Mouse (Mus musculus) erythroid progenitor cell, adult 5-6 weeks (primary cell): ENCODE measurements around the gene Gnb1l. TPM values are rescaled to one million over a fixed set of nuclear protein-coding genes. Genes with fewer than 3 reads are reported as not detected.

Experiments used
- ATAC-seq: replicated peaks from 2 replicates; pipeline ENCODE4 v1.8.0; 2016; ENCODE audit warnings: moderate number of reproducible peaks, mild to moderate bottlenecking, moderate TSS enrichment, inconsistent platforms; ENCODE audit not compliant: poor library complexity, low FRiP score, severe bottlenecking
- total RNA-seq, 2 experiments: library from RNA; stranded (forward) in 1 of 2; stranded (reverse) in 1 of 2; fragments of 150-400 nt in 1 of 2; fragments of 186-747, 209-891 nt in 1 of 2; gene quantifications; 2 replicates each; pipeline versions ENCODE4 v1.2.3 to v1.2.4; 2015 to 2017; ENCODE audit warnings: low replicate concordance in 2 of 2

Gnb1l gene
- total RNA-seq, 2 experiments from 2014 or later, result 17.2 TPM; not detected in 1

DNA sequence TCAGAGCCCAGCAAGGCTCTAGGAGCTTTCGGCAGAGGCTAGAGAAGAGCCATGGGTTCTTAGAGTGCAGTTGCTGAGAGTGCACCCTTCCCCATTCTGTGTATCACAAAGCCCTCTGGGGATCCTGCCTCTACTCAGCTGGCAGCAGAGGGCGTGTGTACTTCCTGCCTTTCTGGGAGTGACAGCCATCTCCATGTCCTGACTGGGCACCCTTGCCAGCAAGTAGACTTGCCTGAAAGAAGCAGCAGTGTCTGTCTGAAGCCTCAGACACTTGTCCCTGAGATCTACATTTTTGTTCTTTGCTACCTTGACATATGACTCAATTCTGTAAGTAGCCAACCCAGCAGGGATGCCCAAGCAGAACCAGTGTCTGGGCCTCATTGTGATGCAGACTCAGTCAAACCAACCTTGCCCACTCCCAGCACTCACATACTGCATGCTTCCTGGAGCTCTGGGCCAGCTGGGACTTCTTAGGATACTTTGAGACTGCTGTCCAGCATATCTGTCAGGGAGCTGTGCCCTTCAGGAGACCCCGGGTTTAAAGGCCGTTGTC lies 17.5 kb upstream of the Gnb1l start:
- ATAC-seq, result no peak

GRCm38 (mm10) chr16:18482431-18482830 lies 16.1 kb upstream of the Gnb1l start:
- no peak for ATAC-seq

DNA sequence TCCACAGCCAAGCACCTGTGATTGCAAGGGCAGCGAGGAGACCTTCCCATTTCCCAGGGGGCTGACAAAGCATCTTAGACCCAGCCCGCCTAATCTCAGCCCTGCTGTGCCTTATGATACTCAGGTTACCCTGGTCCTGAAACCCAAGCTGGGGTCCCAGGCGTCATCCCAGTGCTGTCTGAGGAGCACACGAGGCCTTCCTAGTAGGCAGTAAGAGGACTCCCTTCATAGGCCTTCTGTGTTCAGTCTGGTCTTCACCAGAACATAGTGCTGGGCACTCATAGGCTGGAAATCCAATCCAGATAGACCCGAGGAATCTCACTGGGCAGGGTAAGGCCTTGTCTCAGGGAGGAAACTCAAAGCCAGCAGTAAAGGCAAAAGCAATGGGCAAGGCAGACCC lies 14.7 kb upstream of the Gnb1l start:
- no peak for ATAC-seq

DNA sequence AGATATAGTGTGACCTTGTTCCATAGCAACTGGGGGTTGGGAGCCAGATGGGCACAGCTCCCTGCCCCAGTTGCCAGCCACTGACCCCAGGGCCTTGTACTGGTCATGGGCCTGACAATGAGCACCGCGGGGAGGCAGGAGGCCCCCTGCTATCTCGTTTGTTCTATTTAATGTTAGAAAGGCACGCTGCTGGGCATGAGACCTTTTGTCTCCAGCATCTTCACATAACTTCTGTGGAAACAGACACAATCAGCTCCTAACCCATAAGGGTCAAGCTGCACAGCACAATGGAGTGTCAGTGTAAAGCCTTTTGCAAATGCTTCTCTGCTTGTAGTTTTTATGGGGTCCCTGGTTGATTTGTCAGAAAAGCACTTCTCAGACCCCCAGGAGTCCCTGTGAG lies 14.1 kb upstream of the Gnb1l start:
- no peak for ATAC-seq

DNA sequence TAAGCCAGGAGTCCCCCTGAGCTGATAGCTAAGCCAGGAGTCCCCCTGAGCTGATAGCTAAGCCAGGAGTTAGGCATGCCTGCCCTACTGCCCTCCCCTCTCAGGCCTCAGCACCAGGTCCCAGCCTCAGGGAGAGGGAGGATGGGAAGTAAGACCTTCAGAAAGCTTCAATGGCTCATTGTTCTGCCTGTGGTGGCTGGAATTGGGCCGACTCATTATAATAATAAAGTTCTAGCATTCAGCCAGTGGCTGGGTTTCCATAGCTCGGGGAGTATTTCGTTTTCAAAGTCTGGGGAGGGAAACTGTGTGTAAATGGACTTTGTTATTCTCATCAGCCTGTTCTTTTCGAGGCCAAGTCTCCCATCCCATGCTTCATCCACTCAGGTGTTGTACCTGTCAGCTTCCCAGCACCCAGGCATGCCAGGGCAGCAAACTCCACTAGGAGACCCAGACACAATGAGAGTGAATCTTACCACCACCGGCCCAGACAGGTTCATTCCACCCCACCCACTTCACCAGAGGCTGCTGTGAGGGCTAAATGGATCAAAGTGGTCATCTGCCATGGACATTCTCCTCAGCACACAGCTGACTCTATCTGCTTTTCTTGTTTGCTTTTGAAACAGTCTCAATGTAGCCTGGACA lies 13.6 kb upstream of the Gnb1l start:
- ATAC-seq, result no peak

GRCm38 (mm10) chr16:18486126-18486525 lies 12.4 kb upstream of the Gnb1l start:
- no peak for ATAC-seq

- ATAC-seq, result no peak
Observed at GRCm38 (mm10) chr16:18490281-18490680, 8.2 kb upstream of the Gnb1l start.

DNA sequence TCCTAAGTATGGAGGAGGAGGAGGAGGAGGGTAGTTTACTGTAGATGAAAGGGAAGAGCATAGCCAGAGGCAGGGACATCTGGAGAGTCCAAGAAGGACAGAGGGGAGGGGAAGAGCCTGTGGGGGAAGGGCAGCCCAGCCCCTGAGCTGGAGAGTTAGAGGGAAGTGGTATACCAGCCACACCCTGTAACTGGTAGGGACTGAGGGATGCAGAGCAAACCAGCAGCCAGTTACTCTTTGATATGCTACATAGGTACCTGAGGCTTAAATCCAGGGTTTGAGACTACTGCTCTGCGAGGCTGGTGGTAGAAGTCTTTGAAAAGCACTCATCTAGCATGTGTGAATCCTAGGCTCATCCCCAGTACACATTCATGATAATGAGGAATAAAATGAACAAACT lies 7.6 kb upstream of the Gnb1l start:
- no peak for ATAC-seq

- peak; percentile 58 for ATAC-seq
Observed at GRCm38 (mm10) chr16:18497865-18498515, 523 bp upstream of the Gnb1l start.

DNA sequence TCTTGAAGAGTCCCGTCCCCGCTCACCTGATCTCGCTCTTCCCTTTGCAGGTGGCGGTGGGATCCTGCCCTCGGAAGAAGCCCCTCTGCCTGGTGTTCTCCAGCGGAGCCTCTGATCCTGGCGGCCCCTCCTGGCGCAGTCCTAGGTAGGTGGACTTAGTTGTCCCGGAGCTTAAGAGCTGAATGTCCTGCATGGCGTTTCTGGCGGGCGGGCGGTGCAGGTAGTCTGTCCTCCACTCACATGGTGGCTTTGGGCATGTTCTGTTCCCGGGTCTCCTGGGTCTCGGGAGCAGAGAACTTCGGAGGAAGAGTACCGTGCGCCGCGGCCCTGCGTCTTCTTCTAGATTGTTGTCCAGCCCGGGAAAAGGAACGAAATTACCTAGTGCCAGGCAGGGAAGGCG lies 483 bp downstream of the Gnb1l start:
- ATAC-seq, result no peak

- no peak for ATAC-seq
Observed at GRCm38 (mm10) chr16:18501531-18501930, 3.0 kb downstream of the Gnb1l start.

DNA sequence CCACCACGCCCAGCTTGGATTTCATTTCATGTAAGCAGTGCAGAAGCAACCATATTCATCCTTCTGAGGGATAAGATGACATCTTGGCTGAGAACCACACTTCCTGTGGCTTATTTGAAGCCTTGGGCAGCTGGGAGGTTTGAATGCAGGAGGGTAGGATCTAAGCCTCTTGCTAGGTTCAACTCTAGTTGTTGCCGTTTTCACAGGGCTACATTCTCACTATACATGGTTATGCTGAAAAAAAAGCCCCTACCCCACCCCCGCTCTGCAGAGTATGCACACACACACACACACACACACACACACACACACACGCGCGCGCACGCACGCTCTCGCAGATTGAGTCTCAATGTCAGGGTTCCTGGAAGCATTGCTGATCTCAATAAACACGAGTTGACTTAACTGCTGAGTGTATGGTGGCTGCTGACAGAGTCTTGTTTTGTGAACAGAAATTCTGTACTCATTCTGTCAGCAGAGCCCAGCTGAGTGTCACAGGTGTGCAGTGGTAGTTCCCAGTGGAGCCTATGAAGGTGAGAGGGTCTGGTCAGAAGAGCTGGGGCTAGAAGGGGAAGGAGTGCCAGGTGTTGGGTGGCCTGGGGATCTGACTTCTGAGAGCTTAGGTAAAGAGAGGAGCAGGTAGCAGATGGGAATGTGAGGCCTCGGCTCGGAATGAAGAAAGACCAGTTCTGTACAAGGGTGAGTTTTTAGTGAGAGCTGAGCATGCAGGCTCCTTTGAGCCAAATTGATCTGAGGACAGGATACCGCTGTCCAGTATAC lies 5.2 kb downstream of the Gnb1l start:
- no peak for ATAC-seq

DNA sequence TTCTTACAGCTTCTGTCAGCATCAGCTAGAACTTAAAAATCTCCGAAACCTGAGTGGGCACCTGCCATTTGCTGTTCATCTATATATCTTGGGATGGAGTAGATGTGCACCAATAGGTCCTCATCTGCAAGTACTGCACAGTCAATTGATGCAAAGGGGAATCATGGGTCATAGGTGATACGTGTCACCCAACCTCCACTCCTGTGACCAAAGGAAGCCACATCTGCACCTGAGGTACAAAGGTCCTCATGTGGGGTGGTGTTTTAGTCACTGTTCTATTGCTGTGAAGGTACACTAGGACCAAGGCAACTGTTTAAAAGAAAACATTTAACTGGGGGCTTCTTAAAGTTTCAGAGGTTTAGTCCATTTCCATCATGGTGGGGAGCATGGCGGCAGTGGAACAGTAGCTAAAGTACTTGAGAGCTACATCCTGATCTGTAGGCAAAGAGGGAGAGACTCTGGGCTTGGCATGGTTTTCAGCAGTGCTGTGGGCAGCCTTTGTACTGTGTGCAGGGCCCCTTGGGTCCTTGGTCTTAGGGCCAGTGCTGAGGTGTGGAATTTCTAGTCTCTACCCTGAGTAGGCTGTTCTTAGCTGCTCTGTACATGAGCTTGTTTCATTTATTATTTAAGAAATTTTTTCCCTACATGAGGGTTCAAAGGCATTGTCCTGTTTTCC lies 8.1 kb downstream of the Gnb1l start:
- no peak for ATAC-seq

GRCm38 (mm10) chr16:18507200-18507549 lies 8.7 kb downstream of the Gnb1l start:
- no peak for ATAC-seq

GRCm38 (mm10) chr16:18511741-18512140 lies 13.2 kb downstream of the Gnb1l start:
- ATAC-seq, result no peak

DNA sequence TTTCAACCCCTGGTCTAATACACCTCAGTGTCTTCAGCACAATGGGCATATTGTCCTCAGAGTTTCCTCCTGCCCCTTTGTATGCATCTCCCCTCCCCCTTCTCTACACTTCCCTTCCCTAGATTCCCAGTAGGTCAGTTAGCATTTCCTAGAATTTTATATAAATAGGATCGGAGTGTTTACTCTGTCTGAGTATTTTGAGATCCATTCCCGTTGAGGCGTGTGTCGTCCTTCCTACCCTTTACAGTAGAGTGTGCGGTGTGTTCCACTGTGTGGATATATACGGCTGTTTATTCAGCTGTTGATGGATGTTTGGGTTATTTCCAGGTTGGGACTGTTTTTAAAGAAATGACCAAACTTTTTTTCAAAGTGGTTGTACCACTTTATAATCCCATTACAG lies 15.0 kb downstream of the Gnb1l start:
- no peak for ATAC-seq

- ATAC-seq, result no peak
Observed at GRCm38 (mm10) chr16:18518091-18518490, 19.6 kb downstream of the Gnb1l start.

DNA sequence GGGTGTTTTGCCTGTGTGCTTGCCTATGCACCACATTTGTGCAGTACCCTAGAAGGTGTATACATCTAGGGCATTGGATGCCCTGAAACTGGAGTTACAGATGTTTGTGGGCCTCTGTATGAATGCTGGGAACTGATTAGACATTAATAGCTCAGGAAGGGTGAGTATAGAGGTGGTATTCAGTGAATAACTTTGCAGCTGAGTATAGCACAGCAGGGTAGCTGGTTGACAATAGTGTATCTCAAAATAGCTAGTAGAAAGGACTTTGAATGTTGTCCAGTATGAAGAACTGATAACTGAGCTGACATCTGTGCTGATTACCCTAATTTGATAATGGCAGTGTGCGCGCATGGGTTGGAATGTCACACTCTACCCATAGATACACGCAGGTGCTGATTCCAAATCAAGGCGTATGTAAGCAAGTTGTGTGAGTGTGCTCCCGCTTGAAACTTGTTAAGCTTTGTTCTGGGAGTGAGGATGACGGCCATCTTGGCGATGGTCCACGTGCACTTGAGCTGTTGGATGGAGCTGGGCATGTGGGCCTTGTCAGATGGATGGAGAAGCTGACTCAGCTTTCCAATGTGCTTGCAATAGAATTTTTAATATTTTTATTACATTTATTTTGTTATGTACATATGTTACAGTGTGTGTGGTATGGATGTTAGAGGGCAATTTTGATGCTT lies 25.2 kb downstream of the Gnb1l start:
- ATAC-seq, result no peak

DNA sequence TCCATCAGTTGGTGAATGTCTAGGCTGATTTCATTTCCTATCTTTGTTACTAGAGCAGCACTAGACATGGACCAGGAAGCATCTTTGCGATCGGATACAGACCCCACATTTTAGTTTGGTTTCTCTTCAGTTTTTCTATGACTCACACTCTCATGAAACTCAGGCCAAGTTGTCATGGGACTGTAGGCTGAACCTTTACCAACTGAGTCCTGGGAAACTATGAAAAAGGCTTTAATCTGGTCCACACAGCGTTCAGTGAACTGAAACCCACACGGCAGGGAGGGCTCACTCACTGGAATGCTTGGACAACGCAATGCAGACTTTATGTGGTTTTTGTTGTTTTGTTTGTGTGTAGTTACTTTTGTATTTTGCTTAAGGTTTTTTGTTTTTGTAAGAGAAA lies 30.1 kb downstream of the Gnb1l start:
- no peak for ATAC-seq

DNA sequence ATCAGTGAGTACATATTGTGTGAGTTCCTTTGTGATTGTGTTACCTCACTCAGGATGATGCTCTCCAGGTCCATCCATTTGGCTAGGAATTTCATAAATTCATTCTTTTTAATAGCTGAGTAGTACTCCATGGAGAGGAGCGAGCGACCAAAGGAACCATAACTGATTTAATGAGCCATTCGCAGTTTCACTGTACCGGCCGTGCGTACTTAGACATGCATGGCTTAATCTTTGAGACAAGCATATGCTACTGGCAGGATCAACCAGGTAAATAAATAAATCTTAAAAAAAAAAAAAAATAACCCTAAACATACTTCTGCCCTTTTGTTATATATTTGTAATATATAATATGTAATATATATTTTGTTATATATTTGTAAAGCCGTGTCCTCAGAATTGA lies 34.5 kb downstream of the Gnb1l start:
- peak; percentile 100 for ATAC-seq
